Mouse (Mus musculus) granulocyte monocyte progenitor cell, adult 5-6 weeks (primary cell): ENCODE measurements at regions not wholly inside any gene's neighbourhood (a gene's known extent, or its start where the extent isn't known, plus 50 kb on each side); places are given as distances from the start of the nearest gene placed in this dataset.

Experiments used
- ATAC-seq: replicated peaks from 2 replicates; pipeline ENCODE4 v1.8.0; 2016; ENCODE audit warnings: mild to moderate bottlenecking, moderate TSS enrichment, inconsistent platforms; ENCODE audit not compliant: poor library complexity, severe bottlenecking

GRCm38 (mm10) chr6:58752496-58752895 is 78.8 kb upstream of the Herc3 start:
- no peak for ATAC-seq

DNA sequence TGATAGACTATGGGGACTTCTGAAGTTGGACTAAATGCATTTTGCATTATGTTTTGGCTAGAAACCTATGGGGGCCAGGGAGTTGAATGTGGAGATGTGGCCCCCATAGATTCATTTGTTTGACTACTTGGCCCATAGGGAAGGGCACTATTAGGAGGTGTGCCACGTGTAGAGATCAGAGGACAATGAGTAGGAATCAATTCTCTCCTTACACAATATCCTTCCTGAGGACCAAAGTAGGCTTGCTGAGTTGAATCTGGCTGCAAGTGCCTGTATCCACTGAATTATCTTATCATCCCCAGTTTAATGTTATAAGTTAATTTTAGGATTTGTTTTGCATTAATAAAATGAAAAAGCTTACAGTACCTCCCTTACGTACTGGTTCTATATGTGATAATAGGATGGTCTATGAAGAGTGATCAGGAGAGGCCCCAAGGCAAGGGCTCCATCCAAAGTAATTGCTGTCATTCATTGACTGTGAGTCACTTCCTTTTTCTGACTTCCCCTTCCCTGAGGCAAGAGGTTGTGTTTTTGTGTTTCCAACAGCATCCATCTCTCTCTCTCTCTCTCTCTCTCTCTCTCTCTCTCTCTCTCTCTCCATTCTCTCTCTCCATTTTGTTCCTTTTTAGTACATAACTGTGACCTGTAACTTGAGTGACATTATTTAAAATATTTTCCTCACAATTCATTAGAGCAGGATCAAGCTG is 74.8 kb upstream of the Herc3 start:
- ATAC-seq: peak; percentile 99

GRCm38 (mm10) chr6:58757339-58757738 is 73.9 kb upstream of the Herc3 start:
- ATAC-seq: no peak

DNA sequence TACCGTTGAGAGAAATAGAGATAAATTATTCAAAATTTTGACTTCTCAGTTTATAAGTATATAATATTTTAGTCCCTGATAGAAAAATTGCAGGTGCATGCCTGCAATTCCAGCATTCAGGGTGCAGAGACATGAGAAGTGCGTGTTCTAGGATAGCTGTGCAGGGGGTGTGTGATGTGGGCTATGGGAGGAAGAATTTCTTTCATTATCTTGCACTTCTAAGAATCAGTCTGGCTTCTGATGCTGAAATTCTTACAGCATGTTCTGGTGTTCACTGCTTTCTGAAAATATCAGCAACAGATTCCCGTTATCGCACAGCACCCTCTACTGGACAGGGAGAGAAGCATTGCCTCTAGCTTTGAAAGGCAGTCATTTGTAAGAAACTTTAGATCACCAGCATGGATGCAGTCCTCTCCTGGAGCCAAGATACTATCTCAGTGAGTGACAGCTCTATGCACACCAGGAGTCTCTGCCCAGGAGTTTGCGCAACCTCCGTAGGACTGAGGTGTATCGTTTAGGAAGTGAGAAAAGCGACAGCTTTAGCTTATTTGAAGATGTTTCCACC is 60.5 kb upstream of the Herc3 start:
- ATAC-seq: peak; percentile 92

GRCm38 (mm10) chr6:58772014-58772413 is 59.3 kb upstream of the Herc3 start:
- ATAC-seq: peak; percentile 78
